ENCODE assay signal across 8 mouse cellular contexts in genomic region chr17:13656065-13656464, GRCm38 (mm10).
DNase-seq lines count a peak whose midpoint lies in the region; ATAC-seq lines count a peak whose summit lies in the region.

No protein-coding gene starts in this region.

- intact Hi-C loops in heart, postnatal 25 days (cut with DNase I), result no loop called here

- 29% methylated on average over 3 of the region's 3 CpGs for WGBS in heart, embryonic 13.5 days
- WGBS in hindbrain, embryonic 10.5 days, result 8% methylated on average over 3 of the region's 3 CpGs
- WGBS in midbrain, embryonic 11.5 days, result 18% methylated on average over 3 of the region's 3 CpGs

- H3K36me3 ChIP-seq in heart, embryonic 13.5 days, result no peaks in the 10 kb centered on the region
- no peaks in the 10 kb centered on the region for H3K36me3 ChIP-seq in hindbrain, embryonic 10.5 days
- no peaks in the 10 kb centered on the region for H3K36me3 ChIP-seq in midbrain, embryonic 11.5 days (ENCODE audit: control insufficient read depth, insufficient read depth, low read length)

- H3K9me3 ChIP-seq in heart, embryonic 13.5 days, result no peaks in the 10 kb centered on the region
- no peaks in the 10 kb centered on the region for H3K9me3 ChIP-seq in hindbrain, embryonic 10.5 days
- no peaks in the 10 kb centered on the region for H3K9me3 ChIP-seq in midbrain, embryonic 11.5 days (ENCODE audit: control insufficient read depth, low read length)

- no peaks in the 10 kb centered on the region for H3K27me3 ChIP-seq in heart, embryonic 13.5 days (replicated peaks)
- no peaks in the 10 kb centered on the region for H3K27me3 ChIP-seq in hindbrain, embryonic 10.5 days (ENCODE audit: insufficient read depth, poor library complexity, severe bottlenecking)
- no peaks in the 10 kb centered on the region for H3K27me3 ChIP-seq in midbrain, embryonic 11.5 days (ENCODE audit: control insufficient read depth, insufficient read depth, low read length)

- no peak for DNase-seq in heart, postnatal 25 days (ENCODE audit: low spot score)
- DNase-seq in NIH3T3 (ENCODE audit: low read depth) (peak; percentile 47), adipocyte (ENCODE audit: low spot score) (no peak)
- DNase-seq in hindbrain, embryonic 10.5 days (ENCODE audit: low spot score), result no peak
- DNase-seq in midbrain, embryonic 11.5 days (ENCODE audit: low spot score, missing footprints), result no peak
- DNase-seq in adrenal gland, adult 2 months, result no peak

- no peak overlapping the region; the same call in 1 of the 2 replicates for H3K27ac ChIP-seq in heart, embryonic 13.5 days (replicated peaks)
- peak overlapping the region; percentile 85 for H3K27ac ChIP-seq in hindbrain, embryonic 10.5 days
- H3K27ac ChIP-seq in midbrain, embryonic 11.5 days (ENCODE audit: low read depth, low read length), result peak overlapping the region; percentile 21; the same call in 1 of the 2 replicates

- H3K4me1 ChIP-seq in heart, embryonic 13.5 days, result peaks cover 42% of the 10 kb centered on the region
- H3K4me1 ChIP-seq in hindbrain, embryonic 10.5 days (replicated peaks), result peaks cover 47% of the 10 kb centered on the region
- H3K4me1 ChIP-seq in midbrain, embryonic 11.5 days (ENCODE audit: control insufficient read depth, insufficient read depth, low read length), result peaks cover 37% of the 10 kb centered on the region

- H3K9ac ChIP-seq in heart, embryonic 13.5 days, result no peak overlapping the region
- no peak overlapping the region for H3K9ac ChIP-seq in midbrain, embryonic 11.5 days (ENCODE audit: low read length)

- peak overlapping the region; percentile 32 for H3K4me3 ChIP-seq in heart, embryonic 13.5 days
- peak overlapping the region; percentile 37; the same call in 1 of the 2 replicates for H3K4me3 ChIP-seq in hindbrain, embryonic 10.5 days
- no peak overlapping the region for H3K4me3 ChIP-seq in midbrain, embryonic 11.5 days (ENCODE audit: low read depth, low read length)

- H3K4me2 ChIP-seq in heart, embryonic 13.5 days, result peak overlapping the region; percentile 62
- peak overlapping the region; percentile 14; the same call in 1 of the 2 replicates for H3K4me2 ChIP-seq in midbrain, embryonic 11.5 days

- no peak for ATAC-seq in heart, embryonic 13.5 days (ENCODE audit: extremely low read depth, insufficient number of reproducible peaks, low FRiP score, low TSS enrichment)
- peak; percentile 8 for ATAC-seq in midbrain, embryonic 11.5 days (ENCODE audit: low FRiP score)
- no peak for ATAC-seq in monocyte, adult 5-6 weeks (replicated peaks; ENCODE audit: insufficient number of reproducible peaks, low FRiP score, low TSS enrichment, poor library complexity, severe bottlenecking)
